In genomic region chr6:145075548-145076224, GRCm38 (mm10) we compare ENCODE assay signal across 9 mouse cellular contexts. TPM values are rescaled to one million over a fixed set of nuclear protein-coding genes. Genes with fewer than 3 reads are reported as not detected.
DNase-seq lines count a peak whose midpoint lies in the region; ATAC-seq and TF ChIP-seq lines count a peak whose summit lies in the region.
"Had no signal": no experiment of that assay in that cellular context is flagged by ENCODE, and none has a peak within 500 bp of the region (broad histone marks: within the 10 kb centered on the region; RNA-seq: fewer than 3 reads in every experiment).

Gene Bcat1 (minus strand): TSS chr6:145076184.

- under 1% methylated on average over 39 of the region's 39 CpGs for WGBS in forebrain, embryonic 16.5 days
- under 1% methylated on average over 39 of the region's 39 CpGs for WGBS in intestine, postnatal 0 days
- under 1% methylated on average over 39 of the region's 39 CpGs for WGBS in liver, embryonic 13.5 days (ENCODE audit: insufficient replicate concordance)

- peak; percentile 5 for DNase-seq in cerebellum, adult 11 months
- DNase-seq in cerebellum, adult 9-10 months, result no peak
- DNase-seq in urinary bladder, postnatal 25 days (ENCODE audit: low spot score), result peak; percentile 21
- no peak for DNase-seq in urinary bladder, postnatal 10 days (ENCODE audit: low spot score)
- no peak for DNase-seq in liver, embryonic 13.5 days
- DNase-seq in retina, embryonic 14.5 days (ENCODE audit: low spot score), result peak; percentile 77

- H3K27me3 ChIP-seq in forebrain, embryonic 16.5 days (replicated peaks; ENCODE audit: control insufficient read depth, insufficient read depth, low read length), result no peaks in the 10 kb centered on the region
- H3K27me3 ChIP-seq in intestine, postnatal 0 days (replicated peaks; ENCODE audit: control insufficient read depth, insufficient read depth, low read length), result peaks cover 21% of the 10 kb centered on the region
- peaks cover 52% of the 10 kb centered on the region for H3K27me3 ChIP-seq in liver, embryonic 13.5 days

- TF ChIP-seq CTCF in intestine, postnatal 0 days (IDR thresholded peaks at IDR 0.05; ENCODE audit: low read depth), result no peak

- peak; percentile 81 for ATAC-seq in forebrain, embryonic 16.5 days
- no peak for ATAC-seq in intestine, postnatal 0 days
- no peak for ATAC-seq in liver, embryonic 13.5 days (ENCODE audit: low read depth)

- peak within 1 kb of the TSS; percentile 57 for H3K4me3 ChIP-seq in forebrain, embryonic 16.5 days (replicated peaks; ENCODE audit: low read length)
- H3K4me3 ChIP-seq in intestine, postnatal 0 days (ENCODE audit: low read depth, low read length), result peak within 1 kb of the TSS; percentile 33
- peak within 1 kb of the TSS; percentile 25 for H3K4me3 ChIP-seq in liver, embryonic 13.5 days (replicated peaks)

- 0 out of 2 replicates have a peak, but pooled peaks cover 7% of the 10 kb centered on the region for H3K4me1 ChIP-seq in forebrain, embryonic 16.5 days (replicated peaks; ENCODE audit: control insufficient read depth, insufficient read depth, low read length)
- 0 out of 2 replicates have a peak, but pooled peaks cover 3% of the 10 kb centered on the region for H3K4me1 ChIP-seq in intestine, postnatal 0 days (replicated peaks; ENCODE audit: control insufficient read depth, insufficient read depth, low read length)
- peaks cover 6% of the 10 kb centered on the region; the same call in 1 of the 2 replicates for H3K4me1 ChIP-seq in liver, embryonic 13.5 days (replicated peaks)

- H3K9me3 ChIP-seq in forebrain, embryonic 16.5 days (ENCODE audit: control insufficient read depth, low read length), result no peaks in the 10 kb centered on the region
- no peaks in the 10 kb centered on the region for H3K9me3 ChIP-seq in intestine, postnatal 0 days (ENCODE audit: control insufficient read depth)
- H3K9me3 ChIP-seq in liver, embryonic 13.5 days (replicated peaks), result no peaks in the 10 kb centered on the region

- no peak within 1 kb of the TSS for H3K27ac ChIP-seq in forebrain, embryonic 16.5 days (ENCODE audit: low read length)
- H3K27ac ChIP-seq in intestine, postnatal 0 days (ENCODE audit: low read depth, low read length), result no peak within 1 kb of the TSS
- no peak within 1 kb of the TSS for H3K27ac ChIP-seq in liver, embryonic 13.5 days

- peak within 1 kb of the TSS; percentile 99 for H3K4me2 ChIP-seq in forebrain, embryonic 16.5 days (ENCODE audit: low read length)
- H3K4me2 ChIP-seq in intestine, postnatal 0 days (replicated peaks; ENCODE audit: low read depth), result peak within 1 kb of the TSS; percentile 63
- peak within 1 kb of the TSS; percentile 50 for H3K4me2 ChIP-seq in liver, embryonic 13.5 days

- peak within 1 kb of the TSS; percentile 65 for H3K9ac ChIP-seq in forebrain, embryonic 16.5 days (replicated peaks; ENCODE audit: low read depth, low read length)
- H3K9ac ChIP-seq in intestine, postnatal 0 days (ENCODE audit: low read depth, low read length), result no peak within 1 kb of the TSS
- no peak within 1 kb of the TSS for H3K9ac ChIP-seq in liver, embryonic 13.5 days

- H3K36me3 ChIP-seq in forebrain, embryonic 16.5 days (ENCODE audit: control insufficient read depth, insufficient read depth), result no peaks in the 10 kb centered on the region
- no peaks in the 10 kb centered on the region for H3K36me3 ChIP-seq in intestine, postnatal 0 days (ENCODE audit: control insufficient read depth, insufficient read depth)
- H3K36me3 ChIP-seq in liver, embryonic 13.5 days, result no peaks in the 10 kb centered on the region
- H3K36me3 ChIP-seq: G1E had no signal

RNA-seq across cellular contexts. Expression of gene Bcat1, which starts in this region (rescaled TPM):
- 108 and 110 TPM in 2 replicates for polyA plus RNA-seq in forebrain, embryonic 16.5 days (2015; fragmentation: Nextera tagmentation; extraction: Ambion mirVana)
- polyA plus RNA-seq in intestine, postnatal 0 days (2015; fragmentation: Nextera tagmentation; extraction: Ambion mirVana), result 0.71 and 1.0 TPM in 2 replicates
- 0.48 and 0.65 TPM in 2 replicates for polyA plus RNA-seq in liver, embryonic 13.5 days (2015; fragmentation: Nextera tagmentation; extraction: Ambion mirVana)
- polyA plus RNA-seq: G1E had no signal

Comparison
In these comparisons a context has a peak if more than half of its experiments do, and no peak if none do; other contexts are left out.
1. RNA of gene Bcat1 (polyA plus RNA-seq): 108 to 110 TPM in forebrain, embryonic 16.5 days; 0.71 to 1.0 TPM in intestine, postnatal 0 days and 0.48 to 0.65 TPM in liver, embryonic 13.5 days; every median in the first group is over 10 times any median in the second.
2. DNase-seq: peak in cerebellum, adult 11 months (single experiment), urinary bladder, postnatal 25 days (single experiment) and retina, embryonic 14.5 days (single experiment); none in cerebellum, adult 9-10 months (single experiment), urinary bladder, postnatal 10 days (single experiment) and liver, embryonic 13.5 days (single experiment).
3. Peak in every context shown above with its lines, with median percentiles within 50 percentile points of each other: H3K4me2 ChIP-seq and H3K4me3 ChIP-seq.